22 mouse cellular contexts compared by ENCODE assay signal in the genomic region with DNA sequence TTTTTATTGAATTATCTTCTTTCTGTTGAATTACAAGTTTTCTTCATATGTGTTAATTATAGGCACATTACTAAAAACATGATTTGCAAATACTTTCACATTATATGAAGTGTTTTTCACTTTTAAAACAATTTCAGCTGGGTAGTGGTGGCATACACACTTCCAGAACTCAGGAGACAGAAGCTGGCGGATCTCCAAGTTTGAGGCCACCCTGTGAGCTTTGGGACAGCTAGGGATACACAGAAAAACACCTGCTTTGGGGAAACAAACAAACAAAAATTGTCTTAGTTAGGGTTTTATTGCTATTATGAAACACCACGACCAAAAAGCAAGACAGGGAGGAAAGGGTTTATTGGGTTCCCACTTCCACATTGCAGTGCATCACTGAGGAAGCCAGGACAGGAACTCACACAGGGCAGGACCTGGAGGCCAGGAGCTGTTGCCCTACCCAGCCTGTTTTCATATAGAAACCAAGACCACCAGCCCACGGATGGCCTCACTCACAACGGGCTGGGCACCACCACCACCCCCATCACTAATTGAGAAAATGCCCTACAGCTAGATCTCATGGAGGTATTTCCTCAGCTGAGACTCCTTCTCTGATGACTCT.
"Had no signal": no experiment of that assay in that cellular context is flagged by ENCODE, and none has a peak within 500 bp of the region (broad histone marks: within the 10 kb centered on the region; RNA-seq: fewer than 3 reads in every experiment).

No protein-coding gene starts in this region.

- H3K27ac ChIP-seq: kidney, postnatal 0 days; limb, embryonic 12.5 days; limb, embryonic 15.5 days; liver, embryonic 14.5 days; macrophage; midbrain, embryonic 10.5 days; midbrain, embryonic 13.5 days; neural tube, embryonic 13.5 days; stomach, embryonic 15.5 days had no signal

- DNase-seq: kidney, adult 18-20 months; liver, postnatal 0 days; lung, embryonic 14.5 days; retina, postnatal 1 day; right cerebral cortex, postnatal 25 days; spleen, adult 18-20 months; thymus, adult 2 months; thymus, postnatal 14 days; thymus, postnatal 4 days had no signal

- ATAC-seq: liver, postnatal 0 days; lung, postnatal 0 days; midbrain, embryonic 13.5 days; midbrain, embryonic 16.5 days had no signal

- H3K4me3 ChIP-seq: limb, embryonic 12.5 days; limb, embryonic 15.5 days; megakaryocyte, embryonic 14.5 days; midbrain, embryonic 10.5 days; midbrain, embryonic 13.5 days; myocyte; neural tube, embryonic 13.5 days; stomach, embryonic 15.5 days had no signal
